Mouse (Mus musculus) right cerebral cortex, postnatal 25 days (tissue): ENCODE measurements around the gene Aff3.

ENCODE experiments used
- DNase-seq: peaks from one replicate; pipeline ENCODE4 v3.0.0; 2022

Aff3 gene

DNA sequence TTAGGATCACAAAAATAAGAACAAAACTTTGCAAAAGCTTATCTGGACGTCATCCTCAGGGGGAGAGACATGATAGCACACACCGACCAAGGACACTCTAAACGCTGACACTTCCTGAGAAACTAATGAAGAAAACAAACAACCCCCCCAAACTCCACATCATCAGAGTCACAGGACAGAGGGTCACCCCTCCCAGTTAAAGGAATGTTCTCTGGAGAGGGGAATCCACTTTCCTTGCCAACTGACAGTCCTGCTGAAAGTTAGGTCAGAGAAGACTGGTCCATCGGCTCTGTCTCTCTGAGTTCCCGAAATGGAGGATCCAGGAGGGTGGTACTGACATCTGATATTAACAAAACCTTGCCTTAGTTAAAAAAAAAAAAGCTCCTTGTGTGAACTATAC, 403.7 kb downstream of the Aff3 start:
- DNase-seq = no peak

DNA sequence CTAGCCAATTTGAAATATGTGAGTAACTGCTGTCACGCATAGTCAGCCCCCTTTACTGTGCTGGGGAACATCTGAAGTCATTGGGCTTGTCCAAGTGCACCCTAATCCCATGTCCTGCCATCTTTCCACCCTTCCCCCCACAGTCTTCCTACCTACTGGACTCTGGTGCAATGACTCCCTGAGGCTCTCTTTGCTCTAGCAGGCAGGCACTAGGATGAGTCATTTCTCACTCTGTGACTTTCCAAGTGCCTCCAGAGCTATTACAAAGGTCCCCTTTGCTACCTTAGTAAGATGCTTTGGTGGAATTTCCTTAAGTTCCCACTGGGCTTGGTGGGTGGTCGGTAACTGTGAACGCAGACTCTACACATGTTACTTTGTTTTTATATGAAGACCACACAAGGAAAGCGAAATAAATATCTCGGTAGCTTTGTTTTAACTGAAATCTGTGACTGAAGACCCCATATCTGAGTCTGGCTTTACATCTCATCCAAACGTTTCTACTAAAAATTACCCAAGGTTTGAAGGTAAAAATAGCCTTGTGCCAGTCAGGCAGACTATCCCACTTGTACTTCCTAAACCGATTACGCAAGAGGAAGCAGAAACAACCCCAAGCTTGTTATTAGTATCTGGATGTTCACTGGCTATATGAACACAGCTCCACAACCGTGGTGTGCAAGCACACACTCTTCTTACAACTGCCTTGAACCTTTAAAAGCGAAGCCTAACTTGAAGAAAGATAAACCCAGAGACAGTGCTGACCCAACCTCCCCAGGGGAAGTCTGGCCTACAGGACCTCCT, 405.0 kb downstream of the Aff3 start:
- no peak for DNase-seq

DNA sequence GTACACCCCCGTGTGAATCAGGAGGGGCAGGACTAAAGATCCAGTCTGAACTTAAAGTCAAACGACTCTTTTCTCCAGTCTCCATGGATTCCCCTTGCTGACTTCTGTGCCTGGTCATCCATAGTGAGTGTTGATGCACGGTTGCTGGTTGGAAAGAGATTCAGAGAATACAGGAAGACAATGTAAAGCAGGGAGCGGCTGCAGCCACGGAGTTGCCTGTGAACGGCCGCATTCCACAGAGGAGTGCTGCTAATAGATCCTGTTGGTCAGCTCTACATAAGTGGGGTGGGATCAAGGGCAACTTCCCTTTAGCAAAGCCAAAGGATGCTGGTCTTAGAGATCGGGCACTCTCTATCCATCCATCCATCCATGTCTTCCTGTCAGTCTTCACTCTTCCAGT, 410.3 kb downstream of the Aff3 start:
- DNase-seq = no peak

DNA sequence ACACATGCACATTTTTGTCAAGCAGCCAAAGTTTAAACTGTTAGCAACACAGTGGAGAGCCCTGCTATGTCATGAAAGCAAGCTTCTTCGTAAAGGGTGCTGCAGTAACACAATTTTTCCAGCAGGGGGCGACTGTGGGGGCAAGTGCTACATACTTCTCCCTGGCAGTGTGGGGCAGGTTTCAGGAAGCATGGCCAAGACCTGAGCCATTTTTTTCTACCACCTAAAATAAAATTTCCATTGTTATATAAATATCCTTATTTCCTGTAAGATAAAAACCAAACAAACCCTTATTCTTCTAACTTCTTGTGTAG, 412.0 kb downstream of the Aff3 start:
- no peak for DNase-seq

DNA sequence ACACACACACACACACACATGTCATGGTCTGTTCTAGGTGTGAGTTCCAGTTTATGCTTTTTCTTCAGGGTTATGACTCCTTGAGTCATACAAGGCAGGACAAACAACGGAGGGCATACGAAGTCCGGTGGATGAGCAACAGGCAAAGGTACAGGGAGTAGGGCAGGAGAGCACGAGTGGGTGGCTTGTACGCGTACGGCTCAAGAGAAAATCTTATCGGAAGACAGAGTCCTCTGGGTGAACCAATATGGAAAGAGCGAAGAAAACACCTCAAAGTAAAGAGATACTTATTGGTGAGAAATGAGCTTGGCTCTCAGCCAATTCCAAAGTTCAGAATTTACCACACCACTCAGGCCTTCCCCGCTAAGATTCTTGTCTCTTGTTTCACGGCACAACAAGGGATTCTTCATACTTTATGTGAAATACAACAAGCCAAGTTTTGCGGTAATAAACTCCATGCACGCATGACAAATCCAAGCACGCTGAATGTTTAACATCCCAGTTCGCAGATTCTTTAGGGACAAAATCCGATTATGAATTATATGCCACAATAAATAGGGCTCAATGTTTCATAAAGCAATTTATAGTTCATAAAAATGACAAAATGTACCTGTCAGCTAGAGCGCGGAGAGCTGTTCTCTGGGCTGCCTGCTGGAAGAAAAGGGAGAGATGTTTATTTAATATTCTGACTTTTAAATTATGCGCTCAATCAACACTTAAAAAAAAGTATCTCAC, 412.6 kb downstream of the Aff3 start:
- DNase-seq = no peak

DNA sequence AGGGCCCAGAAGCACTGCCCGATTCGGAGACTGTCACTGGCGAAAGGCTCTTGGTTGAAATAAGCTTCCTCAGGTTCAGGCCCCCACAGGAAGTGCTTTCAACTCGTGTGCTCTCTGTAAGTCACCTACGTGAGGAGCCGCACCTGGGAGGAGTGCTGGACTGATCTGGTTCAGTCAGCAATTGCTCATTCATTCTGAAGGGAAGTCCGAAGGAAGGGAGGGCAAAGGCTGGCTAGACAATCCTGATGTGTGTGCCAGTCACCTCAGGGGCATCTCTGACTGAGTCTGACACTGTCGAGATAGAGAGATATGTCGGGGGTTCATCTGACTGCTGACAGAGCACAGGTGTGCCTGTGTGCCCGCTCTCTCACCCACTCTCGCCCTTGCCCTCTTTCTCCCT, 413.3 kb downstream of the Aff3 start:
- no peak for DNase-seq

DNA sequence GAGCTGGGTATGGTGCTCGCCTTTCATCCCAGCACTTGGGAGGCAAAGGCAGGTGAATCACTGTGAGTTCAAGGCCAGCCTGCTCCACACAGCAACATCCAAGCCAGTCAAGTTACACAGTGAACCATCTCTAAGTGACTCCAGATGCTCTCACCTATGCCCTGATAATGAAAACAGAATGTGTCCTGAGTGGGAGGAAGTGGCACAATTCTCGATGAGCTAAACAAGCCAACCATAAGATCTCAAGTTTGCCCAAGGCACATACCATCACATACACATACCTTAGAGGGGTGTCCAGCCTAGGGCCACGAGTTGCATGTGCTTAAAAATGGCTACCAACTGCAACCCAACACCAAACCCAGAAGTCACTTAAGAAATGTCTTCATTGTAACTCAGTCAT, 414.5 kb downstream of the Aff3 start:
- no peak for DNase-seq

DNA sequence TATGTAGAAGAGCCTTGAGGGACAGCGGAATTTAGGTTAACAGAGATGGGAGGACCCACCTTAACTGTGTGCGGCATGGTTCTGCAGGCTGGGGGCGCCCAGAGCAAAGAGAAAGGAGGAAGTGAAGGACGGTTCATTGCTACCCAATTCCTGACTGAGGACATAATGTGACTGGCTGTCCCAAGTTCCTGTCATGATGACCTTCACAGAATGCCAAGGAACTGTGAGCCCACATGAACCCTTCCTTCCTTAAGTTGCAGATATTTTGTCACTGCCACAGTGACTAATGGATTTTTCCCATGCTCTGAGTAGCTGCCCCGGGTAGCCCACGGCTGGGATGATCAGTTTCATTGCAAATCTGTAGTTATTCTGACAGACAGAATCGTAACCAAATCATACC, 415.2 kb downstream of the Aff3 start:
- no peak for DNase-seq

DNA sequence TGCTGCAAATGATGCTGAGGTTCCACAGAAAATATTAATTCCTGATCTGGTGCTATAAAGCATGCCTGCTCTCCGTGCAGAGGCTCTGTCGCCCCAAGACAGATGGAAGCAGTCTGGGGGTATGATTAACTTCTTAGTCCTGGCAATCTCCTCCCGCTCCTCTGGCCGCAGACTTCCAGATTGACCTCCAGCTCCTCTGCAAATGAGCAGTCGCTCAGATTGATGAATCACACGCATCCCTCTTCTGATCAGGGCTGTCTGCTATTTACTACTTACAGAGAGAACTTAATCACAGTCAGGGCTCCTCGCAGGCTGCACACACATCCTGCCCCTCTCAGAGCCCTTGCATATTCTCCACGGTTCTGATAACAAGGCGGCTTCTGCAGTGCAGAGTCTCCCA, 416.7 kb downstream of the Aff3 start:
- no peak for DNase-seq

DNA sequence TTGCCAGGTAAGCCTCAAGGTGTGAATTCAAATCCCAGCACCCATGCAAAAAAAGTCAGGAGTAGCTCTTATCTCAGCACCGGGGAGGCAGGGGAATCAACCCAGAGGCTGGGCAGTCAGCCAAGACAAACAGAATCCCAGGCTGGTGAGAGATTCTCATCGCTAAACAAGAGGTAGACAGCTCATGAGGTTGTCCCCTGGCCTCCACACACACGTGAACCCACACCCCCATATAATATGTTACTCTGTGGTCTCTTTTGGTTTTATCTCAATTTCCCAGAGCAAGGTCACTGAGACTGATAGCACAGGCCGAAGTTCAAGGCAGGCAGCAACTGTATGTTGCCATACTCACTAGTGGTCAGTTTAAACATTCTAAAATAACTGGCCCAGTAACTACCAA, 422.2 kb downstream of the Aff3 start:
- no peak for DNase-seq

DNA sequence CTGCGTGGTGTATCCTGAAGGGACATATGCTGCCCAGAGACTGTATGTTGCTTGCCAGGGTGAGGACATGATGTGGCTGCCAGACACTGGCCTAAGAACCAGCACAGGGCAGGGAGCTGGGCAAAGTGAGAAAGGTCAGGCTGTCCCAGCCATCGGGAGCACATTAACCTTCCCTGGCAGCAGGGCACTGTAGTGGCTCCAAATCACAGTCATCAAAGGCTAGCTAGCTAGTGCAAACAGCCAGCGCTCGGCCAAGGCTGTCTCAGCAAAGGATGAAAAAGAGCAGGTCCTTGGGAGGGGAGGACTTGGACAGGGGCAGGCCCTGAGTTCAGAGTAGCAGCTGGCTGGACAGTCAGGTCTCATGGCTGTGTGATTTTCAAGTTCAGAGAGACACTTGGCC, 423.0 kb downstream of the Aff3 start:
- DNase-seq = no peak

DNA sequence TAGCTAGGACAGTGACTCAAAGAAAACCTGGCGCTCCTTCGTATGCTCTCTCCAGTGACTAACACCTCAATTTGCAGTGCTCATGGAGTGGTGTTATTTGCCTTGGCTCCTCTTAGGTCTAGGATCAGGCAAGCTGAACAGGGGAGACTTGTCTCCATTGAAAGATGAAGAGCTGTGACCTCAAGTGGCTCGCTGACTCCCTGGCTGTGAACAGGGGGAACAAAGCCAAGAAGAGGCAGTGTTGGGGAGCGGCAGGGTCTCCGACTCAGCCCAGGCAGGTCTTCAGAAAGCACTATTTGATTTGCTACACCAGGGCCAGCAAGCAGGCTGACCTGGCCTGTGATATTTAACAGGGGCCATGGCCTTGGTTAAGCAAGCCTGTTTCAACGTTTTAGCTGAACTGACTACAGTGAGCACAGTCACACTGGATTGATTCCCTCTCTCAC, 423.5 kb downstream of the Aff3 start:
- DNase-seq = no peak

DNA sequence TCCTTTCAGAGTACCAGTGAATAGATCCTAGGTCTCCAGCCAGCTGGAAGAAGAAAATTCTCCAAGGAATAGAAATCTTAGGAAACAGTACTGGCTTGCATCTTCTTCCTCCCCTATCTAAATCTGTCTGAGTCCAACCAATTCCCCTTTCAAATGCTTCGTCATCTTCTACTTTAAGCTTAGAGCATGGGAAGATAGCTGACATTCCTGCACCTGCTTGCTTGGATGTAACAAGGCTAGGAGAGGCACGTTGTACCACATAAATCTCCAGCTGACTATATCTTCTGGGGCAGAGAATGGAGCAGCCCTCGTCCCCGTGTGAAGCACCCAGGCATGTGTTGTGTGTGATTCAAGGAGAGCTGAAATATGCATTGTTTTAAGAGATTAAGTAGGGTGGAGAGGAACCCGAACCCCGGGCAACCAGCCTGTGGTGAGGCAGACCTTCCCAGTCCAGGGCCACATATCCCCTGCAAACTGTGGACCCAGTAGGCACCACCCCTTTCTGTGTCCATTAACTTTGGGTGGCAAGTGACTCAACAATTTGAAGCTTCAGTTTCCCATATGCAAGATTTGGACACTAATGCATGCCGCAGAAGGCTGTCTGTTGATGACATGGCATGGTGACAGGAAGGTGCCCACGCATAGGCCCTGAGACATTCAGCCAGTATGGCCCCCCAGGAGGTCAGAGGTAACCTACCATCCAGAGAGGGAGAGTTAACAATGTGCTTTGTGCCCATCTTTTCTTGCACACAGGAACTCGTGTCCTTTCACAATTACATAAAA, 424.1 kb downstream of the Aff3 start:
- DNase-seq = no peak

DNA sequence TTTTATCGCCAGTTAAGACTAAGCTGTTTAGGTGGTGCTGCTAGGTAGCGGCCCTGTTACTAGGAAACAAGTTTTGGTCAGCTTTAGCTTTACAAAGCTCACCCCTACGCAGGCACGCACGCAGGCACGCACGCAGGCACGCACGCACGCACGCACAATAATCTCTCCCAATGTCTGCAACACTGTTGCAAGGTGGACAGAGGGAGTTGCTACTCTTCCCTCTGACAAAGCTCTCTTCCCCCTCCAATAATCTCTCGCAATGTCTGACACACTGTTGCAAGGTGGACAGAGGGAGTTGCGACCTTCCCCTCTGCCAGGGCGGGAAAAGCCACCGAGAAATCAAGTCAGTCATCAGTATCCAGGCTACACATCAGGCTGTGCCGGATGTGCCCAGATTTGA, 425.2 kb downstream of the Aff3 start:
- DNase-seq = no peak

DNA sequence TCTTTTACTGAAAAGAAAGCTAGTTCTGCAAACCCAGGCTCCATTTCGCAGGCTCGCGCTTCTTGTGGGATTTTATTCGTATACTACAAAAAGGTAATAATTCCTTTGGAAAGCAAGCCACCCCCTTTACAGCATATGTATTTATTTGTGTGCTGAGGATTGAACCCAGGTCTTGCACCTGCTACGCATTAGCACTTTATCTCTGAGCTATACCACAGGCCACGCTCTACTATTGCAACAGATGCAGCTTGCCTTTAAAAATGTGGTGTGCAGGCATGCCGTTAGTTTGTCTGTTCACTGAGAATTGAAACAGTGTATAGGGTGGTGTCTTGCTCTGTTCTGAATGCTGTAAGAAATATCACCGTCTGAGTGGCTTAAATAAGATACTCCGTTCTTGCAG, 426.9 kb downstream of the Aff3 start:
- DNase-seq = no peak

DNA sequence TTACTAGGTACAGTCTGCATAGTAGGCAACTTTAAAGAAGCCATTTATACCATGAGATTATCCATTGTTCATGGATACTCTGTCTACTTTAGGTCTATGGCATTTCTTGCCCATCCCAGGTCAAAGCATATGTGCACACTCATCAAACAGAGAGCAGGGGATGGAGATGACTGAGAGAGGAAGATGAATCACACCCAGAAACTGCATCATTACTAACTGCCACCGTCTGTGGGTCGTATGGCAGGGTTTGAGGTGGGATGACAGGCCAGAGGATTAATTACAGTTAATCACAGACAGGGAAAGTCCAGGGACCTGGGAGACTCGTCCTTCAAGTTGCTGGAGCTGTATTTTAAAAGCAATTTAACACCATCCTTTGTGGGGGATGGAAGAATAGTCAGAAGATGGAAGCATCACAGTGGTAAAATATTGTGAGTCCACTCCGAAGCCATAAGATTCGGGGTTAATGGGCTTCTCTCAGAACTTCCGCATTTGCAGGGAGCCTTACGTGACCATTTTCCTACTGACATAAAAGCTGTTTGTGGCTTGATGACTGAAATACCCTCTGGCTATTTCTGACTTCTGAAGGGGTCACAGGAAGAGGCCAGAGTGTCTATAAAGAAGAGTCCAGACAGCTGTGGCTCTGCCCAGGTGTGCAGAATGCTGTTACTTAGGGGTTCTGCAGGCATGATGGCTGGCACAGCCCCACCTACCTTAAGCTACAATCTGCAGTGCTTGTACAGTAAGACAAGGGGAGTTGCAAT, 427.5 kb downstream of the Aff3 start:
- DNase-seq = no peak

DNA sequence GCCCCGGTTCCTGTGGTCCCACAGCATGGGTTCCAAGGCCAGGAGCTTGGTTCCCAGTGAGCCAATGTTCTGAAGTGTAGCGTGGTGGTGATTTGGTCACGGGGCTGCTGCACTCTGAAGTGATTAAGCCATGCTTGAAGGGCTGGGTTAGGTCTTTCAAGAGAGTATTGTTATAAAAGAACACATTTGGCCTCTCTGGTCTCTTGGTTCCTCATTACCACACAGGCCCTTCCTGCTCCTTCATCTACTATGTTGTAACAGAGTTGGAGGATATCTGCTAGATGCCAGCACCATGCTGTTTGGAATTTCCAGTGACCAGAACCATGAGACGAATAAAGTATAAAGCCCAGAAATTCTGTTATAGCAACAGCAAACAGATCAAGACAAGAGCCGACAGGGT, 431.6 kb downstream of the Aff3 start:
- no peak for DNase-seq

DNA sequence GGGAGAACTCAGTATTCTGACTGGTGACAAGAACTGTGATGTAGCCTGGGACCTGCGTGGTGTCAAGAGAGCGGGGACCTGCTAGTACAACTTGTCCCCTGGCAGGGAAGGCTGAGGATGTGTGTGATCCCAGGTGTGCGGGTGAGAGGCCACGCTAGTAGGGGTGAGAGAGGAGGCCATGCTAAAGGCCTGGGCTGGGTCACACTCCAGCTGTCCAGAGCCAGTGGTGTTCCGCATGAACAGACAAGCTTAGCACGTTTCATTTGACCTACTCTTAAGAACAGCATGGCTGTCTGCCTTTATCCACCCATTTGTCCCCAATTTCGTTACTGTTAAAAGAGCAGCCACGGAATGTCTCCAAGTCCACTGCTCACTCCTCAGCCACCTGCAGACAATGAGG, 434.7 kb downstream of the Aff3 start:
- no peak for DNase-seq

DNA sequence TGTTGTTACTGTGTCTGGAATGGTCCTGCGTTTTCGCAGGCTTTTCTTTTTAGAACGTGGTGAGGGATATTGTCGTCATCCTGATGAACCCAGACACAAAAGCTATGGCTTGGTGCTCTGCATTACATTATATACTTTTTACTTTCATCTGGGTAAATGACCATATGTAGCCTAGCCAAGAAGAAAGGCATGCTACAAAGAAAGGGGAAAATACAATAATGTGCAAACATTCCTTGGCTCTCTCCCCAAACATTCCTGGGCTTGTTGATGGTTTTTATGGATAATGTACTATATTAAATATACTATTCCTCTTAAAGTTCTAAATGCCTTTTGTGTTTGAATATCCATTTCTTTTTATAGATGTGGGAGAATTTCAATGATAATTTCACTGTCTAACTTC, 435.9 kb downstream of the Aff3 start:
- no peak for DNase-seq

DNA sequence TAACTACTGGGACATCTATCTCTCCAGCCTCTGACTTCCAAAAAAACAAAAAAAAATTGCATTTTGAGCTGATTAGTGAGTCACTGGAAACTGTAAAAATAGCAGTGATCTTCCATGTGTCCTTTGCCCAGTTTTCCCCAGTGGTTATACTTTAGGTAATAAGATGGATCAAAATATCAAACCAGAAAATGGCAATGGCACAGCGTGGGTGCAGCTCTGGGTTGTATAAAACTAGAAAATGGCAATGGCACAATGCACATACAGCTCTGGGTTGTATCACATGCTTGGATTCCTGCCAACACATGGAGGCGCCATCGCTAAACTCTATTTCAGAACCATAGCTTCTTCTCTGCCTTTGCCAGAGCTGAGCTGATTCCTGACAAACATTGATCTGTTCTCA, 439.6 kb downstream of the Aff3 start:
- no peak for DNase-seq

DNA sequence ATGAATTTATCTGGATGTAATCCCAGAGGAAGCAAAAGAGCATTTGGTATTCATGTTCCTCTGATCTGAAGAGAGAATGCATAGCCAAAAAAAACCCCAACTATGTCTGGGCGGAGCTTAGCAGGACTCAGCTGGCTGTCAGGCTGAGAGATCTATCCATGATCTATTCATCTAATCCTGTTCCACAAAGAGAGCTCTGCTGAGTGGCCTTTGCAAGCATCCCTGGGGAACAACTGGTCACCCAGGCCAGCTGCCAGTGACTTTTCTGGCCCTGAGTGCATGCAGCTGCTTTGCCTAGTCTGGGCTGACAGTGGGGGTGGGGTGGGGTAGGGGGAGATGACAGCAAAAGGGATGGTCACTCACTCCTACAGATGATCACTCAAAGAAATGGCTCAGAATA, 442.6 kb downstream of the Aff3 start:
- no peak for DNase-seq

DNA sequence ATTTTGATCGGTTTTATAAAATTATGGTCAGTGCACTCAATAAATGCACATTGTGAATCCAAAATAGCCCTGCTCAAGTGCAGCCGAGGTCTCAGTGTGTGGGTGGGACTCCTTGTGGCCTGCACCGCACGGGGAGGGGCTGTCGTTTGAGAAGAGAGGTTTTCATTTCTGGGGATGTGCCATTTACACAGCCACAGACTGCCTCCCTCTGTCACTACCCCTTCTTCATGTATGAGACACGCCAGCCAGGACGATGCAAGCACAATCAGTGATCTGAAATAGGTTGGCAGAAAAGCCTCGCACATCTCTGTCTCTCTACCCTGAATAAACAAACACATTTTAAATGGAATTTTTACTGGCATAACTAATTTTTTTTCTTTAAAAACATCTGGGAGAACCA, 443.3 kb downstream of the Aff3 start:
- no peak for DNase-seq
